Mouse (Mus musculus) limb, embryonic 11.5 days (tissue): ENCODE results near the gene Greb1. TPM values are rescaled to one million over a fixed set of nuclear protein-coding genes. Genes with fewer than 3 reads are reported as not detected.

Source experiments
- ATAC-seq: fragments of 200-750 bp; cut with Nextera tagmentation; 2 replicates; pipeline ENCODE4 v1.8.0; 2017; ENCODE audit warnings: low read depth; ENCODE audit not compliant: insufficient number of reproducible peaks, low FRiP score, low TSS enrichment
- DNase-seq: peaks from one replicate; pipeline ENCODE4 v3.0.0-alpha.2; 2015; ENCODE audit warnings: low spot score
- H3K27ac ChIP-seq: fragments of 300-500 bp; sonication (generic); replicated peaks from 2 replicates; pipeline ENCODE4 v1.5.1; 2014; ENCODE audit warnings: low read depth, mild to moderate bottlenecking, low read length
- H3K27me3 ChIP-seq: fragments of 300-500 bp; sonication (generic); 2 replicates; pipeline ENCODE4 v1.6.1; 2014; ENCODE audit warnings: mild to moderate bottlenecking, low read length, mixed read lengths; ENCODE audit not compliant: control insufficient read depth, insufficient read depth
- H3K36me3 ChIP-seq: fragments of 300-500 bp; sonication (generic); 2 replicates; pipeline ENCODE4 v1.6.1; 2014; ENCODE audit warnings: mild to moderate bottlenecking, low read length, moderate library complexity, mixed read lengths; ENCODE audit not compliant: control insufficient read depth, insufficient read depth
- H3K4me1 ChIP-seq: fragments of 300-500 bp; sonication (generic); 2 replicates; pipeline ENCODE4 v1.6.1; 2014; ENCODE audit warnings: low read length, mixed read lengths; ENCODE audit not compliant: control insufficient read depth, insufficient read depth
- H3K4me2 ChIP-seq: fragments of 300-500 bp; sonication (generic); 2 replicates; pipeline ENCODE4 v1.6.1; 2014; ENCODE audit warnings: low read depth, mild to moderate bottlenecking, moderate library complexity; ENCODE audit not compliant: severe bottlenecking
- H3K4me3 ChIP-seq: fragments of 300-500 bp; sonication (generic); 2 replicates; pipeline ENCODE4 v1.5.1; 2014; ENCODE audit warnings: low read depth, low read length
- H3K9ac ChIP-seq: fragments of 300-500 bp; sonication (generic); 2 replicates; pipeline ENCODE4 v1.6.1; 2014; ENCODE audit warnings: mild to moderate bottlenecking, low read length
- H3K9me3 ChIP-seq: fragments of 300-500 bp; sonication (generic); 2 replicates; pipeline ENCODE4 v1.6.1; 2016; ENCODE audit warnings: low read length; ENCODE audit not compliant: control insufficient read depth
- WGBS: fragments of 180-500 bp; shearing (Covaris S2); extraction: QIAGEN DNeasy Blood & Tissue Kit; methylation state at CpG from one replicate; pipeline ENCODE4 v1.1.7; 2014; 5-methylcytosine and 5-hydroxymethylcytosine counted together
- polyA plus RNA-seq: library from polyadenylated mRNA; unstranded; fragments of >200 nt; fragmentation: Nextera tagmentation; extraction: Ambion mirVana; gene quantifications from 2 replicates; pipeline ENCODE4 v1.2.1, GENCODE M21; 2014

The Greb1 gene
- polyA plus RNA-seq, 1 experiment from 2014 or later, result 11.4 TPM

DNA sequence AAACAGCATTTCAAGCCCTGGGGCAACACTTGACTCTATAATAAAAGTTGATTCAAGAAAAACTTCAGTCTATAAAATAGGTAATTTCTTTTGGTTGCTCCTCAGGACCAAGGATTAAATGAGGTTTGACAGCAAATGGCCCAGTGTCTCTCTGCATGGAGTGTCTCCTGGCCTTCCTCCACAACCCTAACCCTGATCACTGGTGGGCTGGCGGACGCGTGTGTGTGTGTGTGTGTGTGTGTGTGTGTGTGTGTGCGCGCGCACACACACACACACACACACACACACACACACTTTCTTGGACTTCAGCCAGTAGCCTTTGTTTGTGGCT lies 793 bp downstream of the Greb1 start:
- 5% methylated on average over 5 of the region's 6 CpGs for WGBS
- H3K27ac ChIP-seq, result 0 out of 2 replicates have a peak overlapping the region, but pooled peaks have one; percentile 65
- H3K27me3 ChIP-seq, result no peaks in the 10 kb centered on the region
- H3K4me2 ChIP-seq, result peak overlapping the region; percentile 88
- no peaks in the 10 kb centered on the region for H3K36me3 ChIP-seq
- peak overlapping the region; percentile 55 for H3K4me3 ChIP-seq
- H3K9ac ChIP-seq, result peak overlapping the region; percentile 84
- ATAC-seq (no peak), DNase-seq (no peak)
- H3K9me3 ChIP-seq, result no peaks in the 10 kb centered on the region
- peaks cover 3% of the 10 kb centered on the region for H3K4me1 ChIP-seq

DNA sequence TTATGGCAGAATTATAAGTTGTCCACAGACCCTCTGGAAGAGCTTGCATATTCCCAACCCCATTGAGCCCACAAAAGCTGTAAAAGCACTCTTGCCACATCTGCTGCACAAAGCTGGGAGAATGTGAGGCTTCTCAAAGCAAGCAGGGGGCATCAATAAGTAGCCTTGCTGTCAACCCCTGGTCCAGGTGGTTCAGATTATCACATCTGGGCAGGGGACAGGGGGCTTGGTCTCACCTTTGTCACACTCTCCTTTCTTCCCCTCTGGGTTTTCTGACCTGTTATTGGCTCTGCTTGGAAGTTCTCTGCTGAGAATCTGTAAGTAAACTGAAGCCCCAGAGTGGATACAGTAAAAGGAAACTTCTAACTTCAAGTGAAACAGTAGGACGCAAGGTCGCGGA lies 1.8 kb downstream of the Greb1 start:
- Histone ChIP-seq H3K9me3 (no peaks in the 10 kb centered on the region), H3K9ac (no peak overlapping the region), H3K4me2 (no peak overlapping the region; the same call in 1 of the 2 replicates), H3K27me3 (no peaks in the 10 kb centered on the region), H3K36me3 (no peaks in the 10 kb centered on the region), H3K4me1 (peaks cover 3% of the 10 kb centered on the region), H3K4me3 (no peak overlapping the region), H3K27ac (no peak overlapping the region)
- no peak for ATAC-seq
- WGBS, result 15% methylated on average over 3 of the region's 3 CpGs
- DNase-seq, result peak; percentile 67

DNA sequence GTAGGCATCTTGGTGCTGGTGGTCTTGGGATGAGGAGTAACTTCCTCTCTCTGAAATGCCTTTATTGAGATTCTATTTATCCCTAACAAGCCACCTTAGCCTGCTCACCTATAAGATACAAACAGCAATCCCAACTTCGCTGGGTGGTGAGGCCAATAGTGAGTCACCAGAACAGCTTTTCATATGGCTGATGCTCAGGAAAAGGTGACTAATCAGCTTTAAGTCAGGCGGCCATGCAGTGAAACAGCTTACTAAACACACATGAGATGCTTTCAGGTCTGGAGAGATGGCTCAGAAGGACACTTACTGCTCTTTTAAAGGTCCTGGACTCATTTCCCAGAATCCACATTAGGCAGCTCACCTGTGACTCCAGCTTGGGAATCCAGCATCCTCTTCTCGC lies 4.9 kb downstream of the Greb1 start:
- H3K4me3 ChIP-seq, result no peak overlapping the region
- ATAC-seq, result no peak
- DNase-seq, result no peak
- 92% methylated on average over 3 of the region's 3 CpGs for WGBS
- no peak overlapping the region for H3K4me2 ChIP-seq
- H3K27ac ChIP-seq, result no peak overlapping the region
- H3K9ac ChIP-seq, result no peak overlapping the region
- no peaks in the 10 kb centered on the region for H3K36me3 ChIP-seq
- H3K9me3 ChIP-seq, result no peaks in the 10 kb centered on the region
- no peaks in the 10 kb centered on the region for H3K27me3 ChIP-seq
- peaks cover 3% of the 10 kb centered on the region for H3K4me1 ChIP-seq

DNA sequence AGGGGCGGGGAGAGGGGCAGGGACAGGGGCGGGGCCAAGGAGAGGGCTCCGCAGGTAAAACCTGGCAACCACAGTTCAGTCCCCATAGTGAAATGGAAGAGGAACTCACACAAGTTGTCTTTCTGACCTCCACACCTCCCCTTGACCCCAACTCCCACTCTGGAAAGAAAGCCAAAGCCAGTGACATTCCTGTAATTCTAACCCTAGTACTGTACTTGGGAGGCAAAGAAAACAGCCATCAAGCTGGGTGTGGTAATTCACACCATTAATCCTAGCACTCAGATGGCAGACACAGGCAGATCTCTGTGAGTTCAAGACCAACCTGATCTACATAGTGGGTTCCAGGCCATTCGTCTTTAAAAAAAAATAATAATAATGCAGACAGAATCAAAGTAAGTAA lies 7.3 kb downstream of the Greb1 start:
- Histone ChIP-seq H3K4me2 (no peak overlapping the region), H3K9ac (no peak overlapping the region), H3K27ac (no peak overlapping the region), H3K36me3 (no peaks in the 10 kb centered on the region), H3K4me1 (peaks cover 3% of the 10 kb centered on the region; the same call in 1 of the 2 replicates), H3K27me3 (no peaks in the 10 kb centered on the region), H3K9me3 (no peaks in the 10 kb centered on the region), H3K4me3 (no peak overlapping the region)
- WGBS, result 76% methylated on average over 4 of the region's 4 CpGs
- DNase-seq, result no peak
- ATAC-seq, result no peak

DNA sequence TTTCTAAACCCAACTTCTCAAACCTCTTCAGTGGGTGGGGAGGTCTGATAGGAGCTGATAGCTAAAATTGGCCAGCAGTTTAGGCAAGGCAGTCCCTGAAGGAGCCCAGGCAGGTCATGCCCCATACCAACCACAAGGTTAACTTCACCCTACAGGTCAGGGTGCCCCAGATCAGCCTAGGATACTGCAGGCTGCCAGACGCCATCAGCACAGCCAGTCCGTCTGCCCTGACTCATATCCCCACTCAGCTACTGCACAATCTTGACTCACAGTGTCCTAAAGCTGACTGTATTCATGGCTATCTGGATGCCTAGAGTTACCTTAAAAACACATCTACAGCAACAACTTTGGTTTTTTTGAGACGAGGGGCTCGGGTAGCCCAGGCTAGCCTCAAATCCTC lies 10.2 kb downstream of the Greb1 start:
- Histone ChIP-seq H3K4me3 (no peak overlapping the region), H3K27me3 (no peaks in the 10 kb centered on the region), H3K9me3 (no peaks in the 10 kb centered on the region), H3K36me3 (no peaks in the 10 kb centered on the region), H3K27ac (peak overlapping the region; percentile 56; the same call in 1 of the 2 replicates), H3K4me2 (no peak overlapping the region), H3K4me1 (peaks cover 3% of the 10 kb centered on the region; the same call in 1 of the 2 replicates), H3K9ac (no peak overlapping the region)
- DNase-seq, result no peak
- WGBS, result 70% methylated on average over 4 of the region's 4 CpGs
- ATAC-seq, result no peak

DNA sequence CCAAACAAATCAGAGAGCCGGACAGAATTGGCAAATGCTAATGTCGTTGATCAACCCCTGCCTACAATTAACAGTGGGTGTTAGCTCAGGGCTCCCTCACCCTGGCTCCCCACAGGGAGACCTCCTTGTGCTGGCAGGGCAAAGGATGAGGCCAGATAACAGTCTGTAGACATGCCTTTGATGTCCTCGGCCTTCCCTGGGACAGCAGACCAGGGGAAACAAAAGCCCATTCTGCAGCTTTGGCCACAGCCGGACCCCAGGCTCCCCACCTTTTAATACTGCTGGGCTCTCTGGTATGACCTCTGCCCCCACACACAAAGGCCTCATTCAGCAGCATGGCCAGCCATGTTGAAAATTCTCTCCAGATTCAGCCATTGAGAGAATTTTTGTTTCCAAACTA lies 10.9 kb downstream of the Greb1 start:
- Histone ChIP-seq H3K4me3 (no peak overlapping the region), H3K36me3 (no peaks in the 10 kb centered on the region), H3K9me3 (no peaks in the 10 kb centered on the region), H3K4me1 (peaks cover 3% of the 10 kb centered on the region; the same call in 1 of the 2 replicates), H3K4me2 (no peak overlapping the region), H3K9ac (no peak overlapping the region), H3K27me3 (no peaks in the 10 kb centered on the region), H3K27ac (no peak overlapping the region)
- WGBS, result 14% methylated on average over 4 of the region's 4 CpGs
- DNase-seq (peak; percentile 35), ATAC-seq (no peak)

DNA sequence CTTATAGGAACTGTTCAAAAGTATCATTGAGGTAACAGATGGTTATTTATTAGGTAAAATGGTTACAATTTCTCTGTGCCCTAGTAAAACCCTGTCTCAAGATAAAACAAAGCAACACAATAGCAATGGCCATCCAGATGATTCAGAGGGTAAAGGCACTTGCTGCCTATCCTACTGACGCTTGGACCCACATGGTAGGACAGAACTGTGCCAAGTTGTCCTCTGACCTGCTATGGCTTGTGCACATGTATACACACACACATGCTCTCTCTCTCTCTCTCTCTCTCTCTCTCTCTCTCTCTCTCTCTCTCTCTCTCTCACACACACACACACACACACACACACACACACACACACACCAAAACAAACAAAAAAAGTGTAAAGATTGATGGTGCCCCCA lies 11.5 kb downstream of the Greb1 start:
- no peak for DNase-seq
- H3K9me3 ChIP-seq, result no peaks in the 10 kb centered on the region
- ATAC-seq, result no peak
- no peak overlapping the region for H3K4me3 ChIP-seq
- H3K27ac ChIP-seq, result no peak overlapping the region
- no peak overlapping the region for H3K9ac ChIP-seq
- WGBS, result 59% methylated on average over 1 of the region's 1 CpGs
- H3K27me3 ChIP-seq, result no peaks in the 10 kb centered on the region
- H3K4me1 ChIP-seq, result peaks cover 3% of the 10 kb centered on the region; the same call in 1 of the 2 replicates
- H3K36me3 ChIP-seq, result no peaks in the 10 kb centered on the region
- no peak overlapping the region for H3K4me2 ChIP-seq

DNA sequence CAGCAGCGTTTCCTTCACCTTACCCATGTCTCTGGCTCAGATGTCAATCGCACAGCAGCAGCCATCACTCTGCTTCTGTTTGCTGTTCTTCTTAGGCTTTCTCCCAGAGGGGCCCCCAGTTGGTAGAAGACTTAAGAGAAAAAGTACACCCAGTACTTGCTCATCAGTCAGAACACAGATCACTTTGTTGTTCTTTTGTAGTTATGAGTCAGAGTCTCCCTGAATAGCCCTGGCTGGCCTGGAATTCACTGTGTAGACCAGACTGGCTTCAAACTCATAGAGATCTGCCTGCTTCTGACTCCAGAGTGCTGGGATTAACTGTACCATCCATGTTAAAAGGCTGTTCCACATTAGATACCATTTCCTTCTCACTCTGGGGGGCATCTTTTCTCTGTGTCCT lies 12.1 kb downstream of the Greb1 start:
- Histone ChIP-seq H3K4me1 (peaks cover 3% of the 10 kb centered on the region; the same call in 1 of the 2 replicates), H3K4me2 (no peak overlapping the region), H3K36me3 (no peaks in the 10 kb centered on the region), H3K27ac (no peak overlapping the region), H3K27me3 (no peaks in the 10 kb centered on the region), H3K9ac (no peak overlapping the region), H3K9me3 (no peaks in the 10 kb centered on the region), H3K4me3 (no peak overlapping the region)
- 78% methylated on average over 2 of the region's 2 CpGs for WGBS
- DNase-seq (no peak), ATAC-seq (no peak)

DNA sequence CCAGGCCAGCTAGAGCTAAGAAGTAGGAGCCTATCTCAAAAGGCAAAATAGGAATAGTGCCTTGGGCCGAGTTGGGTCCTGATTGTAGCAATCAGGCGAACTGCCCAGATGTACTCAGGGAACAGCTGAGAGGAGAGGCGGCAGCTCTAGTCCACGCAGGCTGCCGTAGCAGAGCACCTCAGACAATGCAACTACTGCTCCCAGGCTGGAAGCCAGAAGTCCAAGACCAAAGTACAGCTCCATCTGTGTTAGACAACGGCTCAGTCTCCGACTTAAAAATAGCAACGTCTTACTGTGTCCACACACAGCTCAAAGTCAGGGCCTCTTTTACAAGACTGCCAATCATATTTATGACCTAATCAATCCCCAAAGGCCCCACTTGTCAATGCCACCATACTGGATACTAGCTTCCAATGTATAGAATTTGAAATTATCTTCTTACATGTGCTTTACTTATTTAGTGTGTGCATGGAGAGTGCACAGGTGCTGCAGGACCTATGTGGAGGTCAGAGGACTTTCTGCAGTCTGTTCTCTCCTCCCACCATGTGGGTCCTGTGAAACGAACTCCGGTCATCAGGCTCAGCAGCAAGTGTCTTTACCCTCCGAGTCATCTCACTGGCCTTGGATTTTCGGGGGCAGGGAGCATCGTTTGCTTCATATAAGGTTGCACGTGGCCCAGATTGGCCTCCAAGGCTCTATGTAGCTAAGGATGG lies 19.5 kb downstream of the Greb1 start:
- Histone ChIP-seq H3K4me3 (no peak overlapping the region), H3K9ac (no peak overlapping the region), H3K27me3 (no peaks in the 10 kb centered on the region), H3K36me3 (no peaks in the 10 kb centered on the region), H3K4me1 (no peaks in the 10 kb centered on the region), H3K4me2 (no peak overlapping the region), H3K9me3 (no peaks in the 10 kb centered on the region), H3K27ac (no peak overlapping the region)
- ATAC-seq (no peak), DNase-seq (no peak)
- WGBS, result 88% methylated on average over 14 of the region's 14 CpGs
